Mouse (Mus musculus) layer of hippocampus, postnatal 10 days (tissue): ENCODE measurements at regions not wholly inside any gene's neighbourhood (a gene's known extent, or its start where the extent isn't known, plus 50 kb on each side); places are given as distances from the start of the nearest gene placed in this dataset.
"Not testable (repeated sequence)": the region's sequence is repeated elsewhere in the genome, so short reads cannot be mapped to it uniquely, and the experiment has no call there.

Experiments used
- DNase-seq, 2 experiments: peaks; one replicate each; pipeline ENCODE4 v3.0.0; 2021; ENCODE audit warnings: low spot score in 2 of 2

DNA sequence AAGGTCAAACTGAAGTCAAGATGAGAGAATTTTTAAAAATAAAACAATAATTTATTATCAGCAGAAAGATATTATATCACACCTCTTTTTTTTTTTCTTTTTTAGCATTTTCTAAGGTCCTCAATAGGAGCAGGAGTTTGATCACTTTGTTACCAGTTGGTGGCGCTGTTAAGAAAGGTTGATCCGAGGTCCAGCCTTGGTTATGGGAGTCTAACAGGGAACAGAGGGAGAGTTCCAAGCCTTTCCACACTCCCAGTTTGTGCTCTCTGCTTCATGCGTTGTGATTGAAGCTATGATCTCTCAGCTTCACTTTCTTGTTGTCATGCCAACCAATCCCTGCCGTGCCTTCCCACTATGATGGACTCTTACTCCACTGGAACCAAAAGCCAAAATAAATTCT is 83.8 kb downstream of the Fam174a start:
- no peak for DNase-seq

DNA sequence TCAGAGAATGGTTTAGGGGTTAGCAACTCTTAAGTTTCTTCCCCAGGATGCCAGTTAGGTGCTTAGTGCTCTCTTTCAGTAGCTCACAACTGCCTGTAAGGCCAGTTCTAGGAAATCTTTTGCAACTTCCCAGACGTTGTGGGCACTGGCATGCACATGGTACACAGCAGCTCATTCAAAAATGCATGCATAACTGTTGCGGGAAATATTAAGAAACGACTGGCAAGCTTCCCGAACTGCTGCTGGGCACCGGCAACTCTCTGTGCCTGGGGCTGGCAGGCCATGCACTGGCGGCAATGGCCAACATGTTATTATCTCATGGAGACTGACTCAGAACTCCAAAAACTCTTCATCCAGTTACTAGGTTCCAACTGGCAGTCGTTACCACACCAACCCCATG is 86.3 kb downstream of the Fam174a start:
- no peak for DNase-seq

GRCm38 (mm10) chr1:95422253-95422652 is 108.8 kb downstream of the Fam174a start:
- DNase-seq: no peak

DNA sequence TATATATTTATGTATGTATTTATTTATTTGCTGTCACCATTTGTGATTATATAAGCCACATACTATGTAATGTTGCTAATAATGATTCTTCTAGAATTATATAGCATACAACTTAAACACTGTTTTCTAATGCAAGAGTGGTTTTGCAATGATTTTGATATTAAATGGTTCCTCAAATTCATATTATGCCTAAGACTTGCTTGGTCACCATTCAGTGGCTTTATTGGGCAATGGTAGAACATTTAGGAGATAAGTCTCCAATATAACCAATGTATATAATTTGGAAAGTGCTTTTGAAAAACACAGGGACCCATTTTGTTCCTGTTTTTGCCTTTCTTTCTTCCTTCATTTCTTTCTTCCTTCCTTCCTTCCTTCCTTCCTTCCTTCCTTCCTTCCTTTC is 112.0 kb downstream of the Fam174a start:
- DNase-seq: no peak

DNA sequence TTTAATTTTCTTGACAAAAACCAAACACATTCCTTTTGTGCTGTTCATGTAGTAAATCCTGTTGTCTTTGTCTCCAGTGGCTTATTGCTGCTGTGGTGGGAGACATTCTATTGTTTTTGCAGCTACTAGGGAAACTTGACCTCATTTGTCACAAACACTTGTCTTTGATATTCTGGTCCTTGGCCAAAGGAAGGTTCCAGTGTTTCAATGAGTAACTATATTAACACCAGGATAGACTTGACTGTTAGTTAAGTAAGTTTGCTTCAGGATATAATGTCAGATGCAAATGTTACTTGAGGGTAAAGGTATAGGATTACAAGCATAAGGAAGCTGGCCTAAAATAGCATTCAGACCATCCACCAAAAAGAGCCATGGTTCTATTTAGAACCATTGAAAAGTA is 123.7 kb downstream of the Fam174a start:
- no peak for DNase-seq

DNA sequence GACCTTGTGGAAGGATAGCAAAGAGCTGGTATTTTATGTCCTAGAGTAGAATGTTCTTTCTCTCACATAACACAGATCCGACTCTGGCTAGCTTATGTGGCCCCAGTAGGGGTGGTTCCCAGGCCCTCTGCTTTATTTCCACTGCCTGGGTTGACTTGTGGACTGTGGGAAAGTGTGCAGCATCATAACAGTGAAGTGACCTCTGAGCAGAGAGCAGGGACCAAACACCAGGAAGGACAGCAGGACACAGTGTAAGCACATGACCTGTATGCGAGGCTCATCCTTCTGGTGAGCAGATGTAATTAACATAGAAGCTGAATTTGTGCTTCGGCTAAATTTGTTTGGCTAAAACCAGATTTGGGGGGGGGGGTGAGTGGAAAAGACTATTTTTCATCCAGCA is 132.1 kb downstream of the Fam174a start:
- DNase-seq: no peak

DNA sequence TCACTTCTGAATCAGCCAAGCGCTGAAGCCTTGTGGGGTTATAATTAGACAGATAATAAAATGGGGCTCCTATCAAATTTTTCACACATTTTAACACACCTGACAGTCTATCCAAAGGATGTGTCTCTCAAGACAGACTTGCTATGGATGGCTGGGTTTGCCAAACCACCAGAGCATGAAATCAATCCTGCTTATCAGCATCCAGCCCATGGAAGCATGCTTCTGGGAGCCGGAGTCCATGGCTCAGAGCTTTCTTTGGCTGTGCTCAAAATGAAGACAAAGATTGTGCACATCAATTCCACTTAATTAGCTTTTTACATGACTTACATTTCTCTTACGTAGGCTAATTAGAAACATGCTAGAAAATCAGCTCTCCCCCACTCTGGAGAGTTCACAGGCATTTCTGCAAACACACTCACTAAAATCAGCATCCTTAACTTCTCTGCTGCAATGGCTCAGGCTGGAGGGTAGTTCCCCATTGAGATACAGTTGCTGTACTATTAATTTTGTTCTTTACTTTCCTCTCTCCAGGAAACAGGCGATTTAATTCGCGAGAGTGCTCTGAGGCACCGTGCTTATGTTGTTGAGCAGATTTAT is 135.6 kb downstream of the Fam174a start:
- DNase-seq: no peak

GRCm38 (mm10) chr1:95450920-95451332 is 137.5 kb downstream of the Fam174a start:
- DNase-seq: no peak

DNA sequence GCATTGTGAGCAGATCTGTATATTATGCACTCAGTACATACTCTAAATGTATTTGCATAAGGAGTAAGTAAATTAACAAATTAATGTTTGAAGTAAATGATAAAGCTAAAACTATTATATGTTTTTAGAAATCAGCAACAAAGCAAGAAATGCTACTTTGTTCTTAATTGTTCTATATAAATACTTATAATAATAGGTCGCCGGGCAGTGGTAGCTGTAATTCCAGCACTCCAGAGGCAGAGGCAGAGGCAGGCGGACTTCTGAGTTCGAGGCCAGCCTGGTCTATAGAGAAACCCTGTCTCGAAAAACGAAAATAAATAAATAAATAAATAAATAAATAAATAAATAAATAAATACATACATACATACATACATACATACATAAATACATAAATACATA is 138.3 kb downstream of the Fam174a start:
- DNase-seq: peak; percentile 37 to 39

- no peak for DNase-seq
These were observed 140.8 kb downstream of the Fam174a start for GRCm38 (mm10) chr1:95454246-95454645.

DNA sequence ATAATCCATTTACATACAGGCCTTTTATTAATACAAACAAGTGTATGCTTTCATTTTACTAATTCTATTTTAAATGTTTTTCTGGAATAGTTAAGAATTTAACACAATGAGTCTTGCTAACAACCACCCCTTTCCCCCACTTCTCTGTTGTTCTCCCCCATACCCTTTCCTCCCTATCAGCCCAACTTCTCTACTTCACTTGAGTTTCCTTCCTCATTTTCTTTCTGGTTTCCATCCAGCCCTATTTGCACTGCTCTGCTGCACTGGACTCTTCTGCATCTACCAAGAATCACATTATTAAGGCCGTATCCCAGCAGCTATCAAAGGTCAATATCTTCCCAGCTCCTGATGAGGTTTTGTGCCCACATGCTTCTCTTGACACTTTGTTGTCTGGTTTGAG is 145.9 kb downstream of the Fam174a start:
- no peak for DNase-seq

DNA sequence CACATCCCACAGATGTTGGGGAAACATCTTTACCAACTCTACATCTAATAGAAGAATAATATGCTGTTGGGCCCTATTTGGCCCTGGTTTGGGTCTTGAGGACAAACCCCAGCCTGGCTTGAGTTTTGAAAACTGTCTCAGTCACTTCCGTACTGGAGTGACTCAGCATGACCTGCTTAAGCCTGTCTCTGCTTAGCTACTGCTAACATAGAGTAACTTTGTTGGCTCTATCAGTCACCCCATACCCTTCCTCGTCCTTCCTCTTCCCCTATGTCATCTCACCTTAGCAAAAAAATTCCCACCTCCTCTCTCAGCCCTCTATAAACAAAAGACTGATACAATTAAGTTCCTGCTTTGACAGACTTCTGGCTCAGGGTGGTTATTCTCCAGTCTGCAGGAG is 154.7 kb downstream of the Fam174a start:
- no peak for DNase-seq

DNA sequence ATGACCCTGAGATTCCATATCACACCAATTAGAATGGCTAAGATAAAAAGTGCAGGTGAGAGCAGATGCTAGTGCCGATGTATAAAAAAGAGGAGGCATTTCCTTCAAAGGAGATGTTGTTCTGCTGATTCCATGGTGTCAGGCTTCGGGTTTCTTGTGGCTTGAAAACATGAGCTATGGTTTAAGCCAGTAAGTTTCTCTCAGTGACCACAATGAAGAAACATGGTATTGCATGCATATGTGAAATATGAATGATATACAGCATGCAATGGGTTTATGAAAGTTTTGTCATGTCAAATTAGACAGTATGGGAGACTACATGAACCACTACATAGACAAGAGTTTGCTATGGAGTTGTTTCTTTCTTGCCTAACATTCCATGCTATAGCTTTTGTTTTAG is 155.3 kb downstream of the Fam174a start:
- no peak for DNase-seq

GRCm38 (mm10) chr1:95470491-95470890 is 157.1 kb downstream of the Fam174a start:
- no peak for DNase-seq

GRCm38 (mm10) chr1:95493004-95493403 is 174.4 kb downstream of the St8sia4 start:
- no peak for DNase-seq

- not testable (repeated sequence) for DNase-seq
These were observed 166.7 kb downstream of the St8sia4 start for GRCm38 (mm10) chr1:95500671-95501070.

GRCm38 (mm10) chr1:95508718-95509117 is 158.7 kb downstream of the St8sia4 start:
- DNase-seq: no peak

- DNase-seq: no peak
These were observed 138.6 kb downstream of the St8sia4 start for GRCm38 (mm10) chr1:95528726-95529125.

GRCm38 (mm10) chr1:95531017-95531416 is 136.4 kb downstream of the St8sia4 start:
- DNase-seq: no peak
